Mouse (Mus musculus): ENCODE results near the gene Tmem47. TPM values are rescaled to one million over a fixed set of nuclear protein-coding genes. Genes with fewer than 3 reads are reported as not detected.

The Tmem47 gene
- polyA plus RNA-seq, 1 experiment from 2014 or later, result 31.0 TPM

DNA sequence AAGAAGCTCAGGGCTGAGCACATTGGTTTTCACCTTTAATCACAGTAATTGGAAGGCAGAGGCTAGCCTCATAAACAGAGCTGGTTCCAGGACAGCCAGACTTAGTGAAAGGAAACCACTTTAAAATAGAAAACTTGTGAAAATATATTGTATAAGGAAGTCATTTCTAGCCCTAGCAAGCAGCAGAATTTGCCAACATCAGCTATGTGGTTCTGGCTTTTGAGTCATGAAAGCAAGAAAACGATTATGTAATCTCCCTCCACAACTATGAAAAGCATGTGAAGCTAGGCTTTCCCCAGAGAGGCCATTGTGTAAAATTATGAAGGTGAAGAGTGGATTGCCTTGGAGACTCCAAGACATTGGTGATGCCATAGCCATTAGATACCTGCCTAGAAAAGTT is 76.9 kb downstream of the Tmem47 start:
- 61% methylated on average over 1 of the region's 1 CpGs for WGBS
- H3K4me3 ChIP-seq (ENCODE audit: low read depth, low read length), result no peak overlapping the region

More for the DNA sequence above, 76.9 kb downstream of the Tmem47 start:
- H3K9ac ChIP-seq (replicated peaks; ENCODE audit: low read depth, low read length), result no peak overlapping the region
- no peaks in the 10 kb centered on the region for H3K9me3 ChIP-seq (ENCODE audit: control insufficient read depth, low read depth, low read length)
- no peaks in the 10 kb centered on the region for H3K27me3 ChIP-seq (ENCODE audit: control insufficient read depth, insufficient read depth, low read length)
- H3K36me3 ChIP-seq (ENCODE audit: control insufficient read depth, insufficient read depth, low read length), result no peaks in the 10 kb centered on the region
- H3K4me1 ChIP-seq (ENCODE audit: control insufficient read depth, insufficient read depth, low read length), result no peaks in the 10 kb centered on the region
- H3K4me2 ChIP-seq (replicated peaks; ENCODE audit: low read depth, low read length), result no peak overlapping the region
- no peak for ATAC-seq (ENCODE audit: insufficient number of reproducible peaks, insufficient read depth, low FRiP score, low read depth)
- no peak overlapping the region for H3K27ac ChIP-seq (ENCODE audit: low read length)

Data from stomach, embryonic 14.5 days (tissue).